Mouse (Mus musculus): Measurements from ENCODE around the gene Zfyve27.

- TF ChIP-seq POLR2A (IDR thresholded peaks at IDR 0.05; ENCODE audit: borderline replicate concordance, low read depth, low read length) (no peak), CTCF (IDR thresholded peaks at IDR 0.05; ENCODE audit: low read depth, low read length) (no peak)
These were observed 74.6 kb downstream of the Zfyve27 start for GRCm38 (mm10) chr19:42238341-42238715.
